8 mouse cellular contexts compared by ENCODE assay signal in the genomic region with DNA sequence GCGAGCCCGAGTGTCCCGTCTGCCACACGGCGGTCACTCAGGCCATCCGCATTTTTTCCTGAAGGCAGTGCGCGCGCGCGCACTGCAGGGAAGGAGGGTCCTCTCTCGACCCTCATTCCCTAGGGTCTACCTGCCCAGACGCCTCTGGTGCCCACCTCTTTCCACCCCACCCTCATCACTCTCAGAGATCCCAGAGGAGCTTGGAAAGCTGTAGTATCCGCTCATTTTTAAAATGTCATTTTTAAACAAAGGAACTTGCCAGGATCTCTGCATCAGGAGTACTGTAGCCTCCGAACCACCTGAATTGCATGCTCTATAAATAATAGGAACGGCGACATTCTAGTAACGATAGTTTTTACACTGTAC. TPM values are rescaled to one million over a fixed set of nuclear protein-coding genes. Genes with fewer than 3 reads are reported as not detected.
A peak's percentile ranks its signal among the peaks of the same experiment; 100 is the strongest.
DNase-seq lines count a peak whose midpoint lies in the region; ATAC-seq lines count a peak whose summit lies in the region.

No protein-coding gene starts in this region.

- no peaks in the 10 kb centered on the region for H3K9me3 ChIP-seq in heart, embryonic 13.5 days
- H3K9me3 ChIP-seq in embryonic facial prominence, embryonic 10.5 days, result no peaks in the 10 kb centered on the region
- no peaks in the 10 kb centered on the region for H3K9me3 ChIP-seq in hindbrain, embryonic 13.5 days
- H3K9me3 ChIP-seq in midbrain, embryonic 11.5 days (ENCODE audit: control insufficient read depth, low read length), result no peaks in the 10 kb centered on the region

- no peak for DNase-seq in heart, postnatal 14 days
- DNase-seq in embryonic facial prominence, embryonic 10.5 days (ENCODE audit: low spot score), result no peak
- no peak for DNase-seq in midbrain, embryonic 11.5 days (ENCODE audit: low spot score, missing footprints)
- no peak for DNase-seq in adrenal gland, adult 18-20 months (ENCODE audit: low spot score in 2 of 2)
- no peak for DNase-seq in adrenal gland, postnatal 25 days
- no peak for DNase-seq in frontal cortex, postnatal 36 days (ENCODE audit: low spot score in 2 of 2)

- H3K4me3 ChIP-seq in heart, embryonic 13.5 days, result peak overlapping the region; percentile 95
- H3K4me3 ChIP-seq in embryonic facial prominence, embryonic 10.5 days, result peak overlapping the region; percentile 100
- H3K4me3 ChIP-seq in hindbrain, embryonic 13.5 days, result peak overlapping the region; percentile 97
- H3K4me3 ChIP-seq in midbrain, embryonic 11.5 days (ENCODE audit: low read depth, low read length), result peak overlapping the region; percentile 100

- 31% methylated on average over 18 of the region's 18 CpGs for WGBS in heart, embryonic 13.5 days
- 19% methylated on average over 18 of the region's 18 CpGs for WGBS in embryonic facial prominence, embryonic 10.5 days
- 11% methylated on average over 18 of the region's 18 CpGs for WGBS in hindbrain, embryonic 13.5 days
- 18% methylated on average over 18 of the region's 18 CpGs for WGBS in midbrain, embryonic 11.5 days

- peaks cover 33% of the 10 kb centered on the region for H3K4me1 ChIP-seq in heart, embryonic 13.5 days
- H3K4me1 ChIP-seq in embryonic facial prominence, embryonic 10.5 days, result peaks cover 34% of the 10 kb centered on the region
- peaks cover 17% of the 10 kb centered on the region for H3K4me1 ChIP-seq in hindbrain, embryonic 13.5 days (replicated peaks)
- H3K4me1 ChIP-seq in midbrain, embryonic 11.5 days (ENCODE audit: control insufficient read depth, insufficient read depth, low read length), result peaks cover 12% of the 10 kb centered on the region; the same call in 1 of the 2 replicates

- H3K27me3 ChIP-seq in heart, embryonic 13.5 days (replicated peaks), result no peaks in the 10 kb centered on the region
- H3K27me3 ChIP-seq in embryonic facial prominence, embryonic 10.5 days (replicated peaks; ENCODE audit: low read depth, poor library complexity, severe bottlenecking), result no peaks in the 10 kb centered on the region
- H3K27me3 ChIP-seq in hindbrain, embryonic 13.5 days, result no peaks in the 10 kb centered on the region
- H3K27me3 ChIP-seq in midbrain, embryonic 11.5 days (ENCODE audit: control insufficient read depth, insufficient read depth, low read length), result no peaks in the 10 kb centered on the region

- ATAC-seq in heart, embryonic 13.5 days (ENCODE audit: extremely low read depth, insufficient number of reproducible peaks, low FRiP score, low TSS enrichment), result no peak
- ATAC-seq in hindbrain, embryonic 13.5 days (ENCODE audit: low FRiP score), result no peak
- no peak for ATAC-seq in midbrain, embryonic 11.5 days (ENCODE audit: low FRiP score)

- peak overlapping the region; percentile 99; the same call in 1 of the 2 replicates for H3K27ac ChIP-seq in heart, embryonic 13.5 days (replicated peaks)
- peak overlapping the region; percentile 100 for H3K27ac ChIP-seq in embryonic facial prominence, embryonic 10.5 days (replicated peaks)
- peak overlapping the region; percentile 100 for H3K27ac ChIP-seq in hindbrain, embryonic 13.5 days
- peak overlapping the region; percentile 100; the same call in 1 of the 2 replicates for H3K27ac ChIP-seq in midbrain, embryonic 11.5 days (ENCODE audit: low read depth, low read length)

- peaks cover 18% of the 10 kb centered on the region for H3K36me3 ChIP-seq in heart, embryonic 13.5 days
- H3K36me3 ChIP-seq in embryonic facial prominence, embryonic 10.5 days (replicated peaks), result peaks cover 35% of the 10 kb centered on the region
- peaks cover 22% of the 10 kb centered on the region for H3K36me3 ChIP-seq in hindbrain, embryonic 13.5 days
- peaks cover 13% of the 10 kb centered on the region for H3K36me3 ChIP-seq in midbrain, embryonic 11.5 days (ENCODE audit: control insufficient read depth, insufficient read depth, low read length)

- peak overlapping the region; percentile 99 for H3K9ac ChIP-seq in heart, embryonic 13.5 days
- peak overlapping the region; percentile 100 for H3K9ac ChIP-seq in hindbrain, embryonic 13.5 days
- peak overlapping the region; percentile 100 for H3K9ac ChIP-seq in midbrain, embryonic 11.5 days (ENCODE audit: low read length)

- peak overlapping the region; percentile 96 for H3K4me2 ChIP-seq in heart, embryonic 13.5 days
- peak overlapping the region; percentile 93 for H3K4me2 ChIP-seq in hindbrain, embryonic 13.5 days
- peak overlapping the region; percentile 81 for H3K4me2 ChIP-seq in midbrain, embryonic 11.5 days

- intact Hi-C loops in heart, postnatal 14 days (cut with DNase I), result no loop called here

RNA-seq across cellular contexts. Expression of a gene that starts 3.0 kb away (rescaled TPM):
- polyA plus RNA-seq in heart, embryonic 13.5 days (2015; fragmentation: Nextera tagmentation; extraction: Ambion mirVana), result 8.4 and 9.4 TPM in 2 replicates
- total RNA-seq in heart, postnatal 14 days (2021), result 1 to 10 TPM; 4.1 to 5.2 TPM
- polyA plus RNA-seq in embryonic facial prominence, embryonic 10.5 days (2016; fragmentation: Nextera tagmentation; extraction: Ambion mirVana), result 27.8 and 30.1 TPM in 2 replicates
- polyA plus RNA-seq in hindbrain, embryonic 13.5 days (2015; fragmentation: Nextera tagmentation; extraction: Ambion mirVana), result 35.1 and 37.5 TPM in 2 replicates
- polyA plus RNA-seq in midbrain, embryonic 11.5 days (2014; fragmentation: Nextera tagmentation; extraction: Ambion mirVana), result 31.6 and 35.5 TPM in 2 replicates
- total RNA-seq in adrenal gland, adult 18-20 months (2021), result 1 to 10 TPM; 1.2 to 1.4 TPM
- total RNA-seq in adrenal gland, postnatal 25 days (2021), result 2.1 and 3.2 TPM in 2 replicates
